Mouse (Mus musculus) gastrocnemius, postnatal 4 days (tissue): ENCODE measurements around the gene H2-Eb1. TPM values are rescaled to one million over a fixed set of nuclear protein-coding genes. Genes with fewer than 3 reads are reported as not detected.

Experiments
- DNase-seq, 2 experiments: peaks; one replicate each; pipeline ENCODE4 v3.0.0; 2021 to 2022; ENCODE audit warnings: low spot score in 2 of 2, mixed read lengths in 2 of 2
- long read RNA-seq, 2 experiments: library from polyadenylated mRNA; stranded (forward); transcript quantifications; one replicate each; pipeline ENCODE4 v2.0.0; 2021
- total RNA-seq, 2 experiments: library from RNA; stranded (reverse); gene quantifications; 2 replicates each; pipeline ENCODE4 v1.2.3; 2021

Gene H2-Eb1
- 1 to 10 TPM; 2.6 to 4.1 TPM for total RNA-seq
- long read RNA-seq, experiment 1, partial matches to known transcripts, result 1 of 4 reads
- long read RNA-seq, experiment 1, other reads (novel, unspliced or antisense), result 0 of 4 reads
- long read RNA-seq, experiment 2, transcript H2-Eb1-203 (6 exons, 1,669 nt), result major isoform, 5 of 7 reads
- long read RNA-seq, experiment 2, partial matches to known transcripts, result 1 of 7 reads
- long read RNA-seq, experiment 2, other reads (novel, unspliced or antisense), result 0 of 7 reads

- peak; percentile 52 to 64 for DNase-seq
These were observed at the start of gene H2-Eb1 for GRCm38 (mm10) chr17:34305380-34306030. TSS of gene H2-Eb1 (plus strand) at chr17:34305867.

DNA sequence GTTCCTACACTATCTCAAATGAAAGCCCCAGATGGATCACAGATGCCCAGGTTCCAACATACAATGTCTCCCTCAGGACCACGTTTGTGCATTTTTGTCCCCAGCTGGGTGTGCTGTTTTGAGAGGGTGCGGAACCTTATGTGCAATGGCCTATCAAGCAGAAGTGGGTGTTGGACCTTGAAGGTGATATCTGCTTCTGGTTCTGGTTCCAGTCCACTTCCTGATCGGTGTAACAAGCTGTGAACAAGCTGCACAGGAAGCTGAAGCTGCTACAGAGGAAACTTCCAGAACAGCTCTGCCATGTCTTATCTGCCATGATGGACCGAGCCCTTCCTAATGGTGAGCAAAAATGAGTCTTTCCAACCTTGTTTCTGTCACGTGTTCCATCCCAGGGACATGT lies 49.2 kb upstream of the H2-Eb1 start:
- no peak for DNase-seq

GRCm38 (mm10) chr17:34257594-34258375 lies 47.9 kb upstream of the H2-Eb1 start, which contains the start of gene H2-Ab1:
TSS of gene H2-Ab1 (plus strand) at chr17:34257689.
- DNase-seq, result peak; percentile 53 to 63

GRCm38 (mm10) chr17:34260551-34260950 lies 45.1 kb upstream of the H2-Eb1 start:
- no peak for DNase-seq

DNA sequence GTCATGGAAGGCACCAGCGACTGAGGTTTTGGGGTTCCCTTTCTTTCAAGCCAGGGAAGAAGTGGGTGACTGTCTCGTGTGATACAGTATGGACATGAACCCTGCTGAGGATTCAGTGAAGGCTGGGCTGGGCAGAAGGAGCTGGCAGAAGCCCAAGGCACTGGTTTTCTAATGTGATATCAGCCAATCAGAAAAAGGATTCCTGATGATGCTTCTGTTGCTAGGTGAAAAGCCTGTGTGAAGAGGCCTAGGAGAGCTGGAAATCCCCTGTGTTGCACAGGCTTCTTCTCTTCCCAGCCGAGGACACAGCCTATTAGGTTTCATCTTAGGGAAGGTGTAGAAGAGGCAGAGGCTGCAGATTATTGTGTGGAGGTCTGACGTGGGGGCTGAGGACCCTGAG lies 44.2 kb upstream of the H2-Eb1 start:
- peak in 1 of 2 experiments; percentile 65 for DNase-seq

DNA sequence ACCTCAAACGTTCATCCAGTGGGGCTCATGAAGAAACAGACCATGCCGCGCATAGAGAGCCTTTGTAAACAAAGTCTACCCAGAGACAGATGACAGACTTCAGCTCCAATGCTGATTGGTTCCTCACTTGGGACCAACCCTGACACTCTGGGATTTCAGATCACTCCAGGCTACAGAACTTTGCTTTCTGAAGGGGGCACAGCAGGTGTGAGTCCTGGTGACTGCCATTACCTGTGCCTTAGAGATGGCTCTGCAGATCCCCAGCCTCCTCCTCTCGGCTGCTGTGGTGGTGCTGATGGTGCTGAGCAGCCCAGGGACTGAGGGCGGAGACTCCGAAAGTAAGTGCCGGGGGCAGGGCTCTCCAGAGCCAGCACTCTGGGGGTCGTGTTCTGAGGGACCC lies 42.6 kb upstream of the H2-Eb1 start:
- DNase-seq, result peak in 1 of 2 experiments; percentile 49

- no peak for DNase-seq
These were observed 41.8 kb upstream of the H2-Eb1 start for GRCm38 (mm10) chr17:34263811-34264371.

GRCm38 (mm10) chr17:34264452-34265351 lies 41.0 kb upstream of the H2-Eb1 start:
- DNase-seq, result peak in 1 of 2 experiments; percentile 16

- no peak for DNase-seq
These were observed 37.4 kb upstream of the H2-Eb1 start for GRCm38 (mm10) chr17:34268262-34268661.

- no peak for DNase-seq
These were observed 36.9 kb upstream of the H2-Eb1 start for GRCm38 (mm10) chr17:34268748-34269147.

- DNase-seq, result no peak
These were observed 35.9 kb upstream of the H2-Eb1 start for GRCm38 (mm10) chr17:34269817-34270216.

- DNase-seq, result no peak
These were observed 35.4 kb upstream of the H2-Eb1 start for GRCm38 (mm10) chr17:34270230-34270629.

DNA sequence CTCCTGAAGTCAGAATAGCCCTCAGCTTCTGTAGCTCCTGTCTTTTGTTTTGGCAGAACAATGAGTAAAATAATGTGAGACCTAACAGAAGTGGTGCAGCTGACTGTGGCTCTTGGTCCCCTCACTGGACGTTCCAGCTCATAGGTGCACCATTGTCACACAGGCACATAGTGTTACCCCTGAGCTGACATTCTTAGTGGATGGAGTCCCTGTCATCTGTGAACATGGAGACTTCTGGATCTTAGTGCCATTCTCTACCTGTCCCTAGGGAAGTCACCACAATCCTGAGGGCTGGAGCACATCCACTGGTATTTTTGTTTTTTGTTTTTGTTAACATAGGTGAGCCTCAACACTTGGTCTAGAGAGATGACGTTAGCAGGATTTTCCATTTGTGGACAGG lies 34.7 kb upstream of the H2-Eb1 start:
- DNase-seq, result no peak

DNA sequence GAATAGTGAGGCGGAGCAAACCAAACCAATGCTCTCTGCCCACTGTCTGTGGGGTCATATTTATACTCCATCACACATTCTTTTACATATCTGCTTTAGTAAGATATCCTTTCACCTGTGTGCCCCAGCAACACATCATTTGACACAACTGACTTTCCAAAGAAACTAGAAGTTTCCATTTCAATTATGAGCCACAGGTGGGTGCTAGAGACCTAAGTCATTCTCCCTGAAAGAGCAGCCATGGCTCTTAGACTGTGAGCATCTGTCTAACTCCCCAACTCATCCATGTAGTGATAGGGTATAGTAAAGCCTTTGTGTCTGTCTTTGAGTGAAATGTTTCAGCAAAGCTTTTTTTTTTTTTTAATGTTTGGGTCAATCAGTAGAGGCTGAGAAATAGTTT lies 33.6 kb upstream of the H2-Eb1 start:
- no peak for DNase-seq

- DNase-seq, result no peak
These were observed 25.1 kb upstream of the H2-Eb1 start for GRCm38 (mm10) chr17:34280499-34281038.

DNA sequence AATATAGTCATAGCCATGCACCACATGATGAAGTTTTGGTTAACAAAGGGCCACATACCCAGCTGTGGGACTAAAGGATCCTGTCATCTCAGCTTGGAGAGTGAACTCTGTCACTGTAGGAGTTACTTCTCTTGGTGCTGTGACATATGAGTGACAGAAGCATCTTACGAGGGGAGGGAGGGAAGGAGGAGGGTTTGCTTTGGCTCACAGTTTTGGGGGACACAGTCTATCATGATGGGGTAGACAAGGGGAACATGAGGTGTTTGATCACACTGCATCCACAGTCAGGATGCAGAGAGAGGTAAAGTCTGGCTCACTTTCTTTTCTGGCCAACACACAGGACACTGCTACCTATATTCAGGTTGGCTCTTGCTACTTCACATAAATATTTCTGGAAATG lies 23.8 kb upstream of the H2-Eb1 start:
- DNase-seq, result no peak

- DNase-seq, result no peak
These were observed 20.3 kb upstream of the H2-Eb1 start for GRCm38 (mm10) chr17:34285371-34285770.

DNA sequence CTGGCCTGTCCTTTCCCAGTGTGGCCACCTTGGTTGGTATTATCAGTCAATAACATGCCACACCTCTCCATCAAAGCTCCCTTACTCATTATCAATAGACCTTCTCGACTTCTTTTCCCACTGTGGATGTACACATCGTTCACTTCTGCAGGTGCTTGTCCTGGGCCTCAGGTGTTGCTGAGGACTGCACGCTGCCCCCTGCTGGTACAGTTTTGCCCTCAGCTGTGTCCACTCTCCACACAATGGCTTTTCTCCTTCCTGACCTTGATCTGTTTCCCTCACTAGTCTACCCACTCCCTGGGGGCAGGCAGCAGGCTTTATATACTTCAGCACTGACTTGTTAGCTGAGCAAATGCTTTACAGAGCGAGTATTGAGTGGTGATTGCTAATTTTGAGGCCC lies 19.8 kb upstream of the H2-Eb1 start:
- no peak for DNase-seq

- DNase-seq, result no peak
These were observed 19.2 kb upstream of the H2-Eb1 start for GRCm38 (mm10) chr17:34286501-34286900.

DNA sequence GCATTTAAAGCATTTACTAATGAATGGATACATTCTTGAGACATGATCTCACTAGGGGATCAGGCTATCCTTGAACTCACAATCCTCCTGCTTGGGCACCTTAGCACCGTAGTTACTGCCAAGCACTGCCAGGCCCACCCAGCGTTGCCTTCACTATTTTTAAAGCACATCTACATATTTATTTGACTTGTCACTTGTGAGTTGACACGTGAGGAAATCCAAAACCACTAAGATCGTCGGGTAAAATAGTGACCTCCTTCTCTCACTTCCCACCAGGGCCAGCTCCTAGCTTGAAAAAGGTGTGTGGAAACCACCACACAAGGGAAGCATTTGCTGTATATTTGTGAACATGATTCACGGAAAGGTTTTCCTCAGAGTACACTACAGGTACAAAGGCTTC lies 18.7 kb upstream of the H2-Eb1 start:
- no peak for DNase-seq
